Mouse (Mus musculus) spleen, adult 2 months (tissue): ENCODE measurements around the gene Cep57.

Source experiments
- CTCF ChIP-seq: fragments of 200-500 bp; IDR thresholded peaks from 2 replicates; pipeline ENCODE4 v1.5.1; 2011; ENCODE audit warnings: mild to moderate bottlenecking, inconsistent platforms; ENCODE audit not compliant: insufficient read depth, insufficient read length, insufficient replicate concordance; ENCODE audit errors: extremely low read depth
- POLR2A ChIP-seq: fragments of 200-500 bp; IDR thresholded peaks from 2 replicates; pipeline ENCODE4 v1.6.1; 2011; ENCODE audit warnings: low read depth, low read length, inconsistent platforms

DNA sequence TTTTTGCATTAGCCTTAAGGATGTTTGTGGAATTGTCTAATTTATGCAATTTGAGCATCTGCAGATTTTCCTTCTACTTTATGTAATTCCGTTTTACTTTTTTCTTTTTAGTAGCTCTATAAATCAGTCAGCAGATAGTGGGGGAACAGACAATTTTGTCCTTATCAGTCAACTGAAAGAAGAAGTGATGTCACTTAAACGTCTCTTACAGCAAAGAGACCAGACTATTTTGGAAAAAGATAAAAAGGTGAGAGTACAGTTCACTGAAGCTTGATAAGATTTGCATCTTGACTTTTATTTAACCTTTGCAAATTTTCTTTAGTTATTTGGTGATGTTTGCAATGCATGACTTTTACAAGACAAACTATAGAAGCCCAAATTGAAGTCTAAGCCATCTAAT lies 9.8 kb upstream of the Cep57 start:
- TF ChIP-seq CTCF (no peak), POLR2A (no peak)
